Mouse (Mus musculus): Measurements from ENCODE around the gene Armcx4. TPM values are rescaled to one million over a fixed set of nuclear protein-coding genes. Genes with fewer than 3 reads are reported as not detected.
A peak's percentile ranks its signal among the peaks of the same experiment; 100 is the strongest.

Gene Armcx4
- polyA plus RNA-seq (2014; fragmentation: Nextera tagmentation; extraction: Ambion mirVana) = 4.3 and 4.6 TPM in 2 replicates

GRCm38 (mm10) chrX:134686267-134686666, at the start of gene Armcx4:
Gene Armcx4, plus strand, starts transcription at chrX:134686519.
- Histone ChIP-seq H3K9me3 (ENCODE audit: control insufficient read depth, low read length) (no peaks in the 10 kb centered on the region), H3K27ac (ENCODE audit: low read depth) (peak within 1 kb of the TSS; percentile 87), H3K4me2 (ENCODE audit: low read length) (peak within 1 kb of the TSS; percentile 42), H3K27me3 (replicated peaks; ENCODE audit: control insufficient read depth, insufficient read depth, low read length) (no peaks in the 10 kb centered on the region), H3K4me1 (replicated peaks; ENCODE audit: control insufficient read depth, insufficient read depth, low read length) (no peaks in the 10 kb centered on the region), H3K36me3 (ENCODE audit: control insufficient read depth, insufficient read depth, low read length) (peaks cover 27% of the 10 kb centered on the region), H3K4me3 (ENCODE audit: low read depth, low read length) (peak within 1 kb of the TSS; percentile 47), H3K9ac (ENCODE audit: low read length) (peak within 1 kb of the TSS; percentile 63)
- 11% methylated on average over 32 of the region's 33 CpGs for WGBS
- DNase-seq (ENCODE audit: low spot score) (no peak), ATAC-seq (replicated peaks; ENCODE audit: low FRiP score, low TSS enrichment, low read depth) (peak; percentile 93)

GRCm38 (mm10) chrX:134641000-134641760, 45.1 kb upstream of the Armcx4 start:
- H3K27ac ChIP-seq (ENCODE audit: low read depth) = no peak overlapping the region
- WGBS = 67% methylated on average over 10 of the region's 10 CpGs
- no peaks in the 10 kb centered on the region for H3K4me1 ChIP-seq (replicated peaks; ENCODE audit: control insufficient read depth, insufficient read depth, low read length)

GRCm38 (mm10) chrX:134646338-134646737, 40.0 kb upstream of the Armcx4 start:
- no peaks in the 10 kb centered on the region for H3K27me3 ChIP-seq (replicated peaks; ENCODE audit: control insufficient read depth, insufficient read depth, low read length)
- WGBS = 69% methylated on average over 1 of the region's 1 CpGs
- no peaks in the 10 kb centered on the region for H3K36me3 ChIP-seq (ENCODE audit: control insufficient read depth, insufficient read depth, low read length)
- no peak overlapping the region for H3K27ac ChIP-seq (ENCODE audit: low read depth)
- ATAC-seq (replicated peaks; ENCODE audit: low FRiP score, low TSS enrichment, low read depth) = no peak
- no peak overlapping the region for H3K9ac ChIP-seq (ENCODE audit: low read length)
- no peaks in the 10 kb centered on the region for H3K4me1 ChIP-seq (replicated peaks; ENCODE audit: control insufficient read depth, insufficient read depth, low read length)
- H3K4me3 ChIP-seq (ENCODE audit: low read depth, low read length) = no peak overlapping the region
- H3K4me2 ChIP-seq (ENCODE audit: low read length) = no peak overlapping the region
- H3K9me3 ChIP-seq (ENCODE audit: control insufficient read depth, low read length) = no peaks in the 10 kb centered on the region
- DNase-seq (ENCODE audit: low spot score) = no peak

More at GRCm38 (mm10) chrX:134641000-134641760, 45.1 kb upstream of the Armcx4 start:
- no peaks in the 10 kb centered on the region for H3K36me3 ChIP-seq (ENCODE audit: control insufficient read depth, insufficient read depth, low read length)
- no peak for DNase-seq (ENCODE audit: low spot score)
- no peaks in the 10 kb centered on the region for H3K27me3 ChIP-seq (replicated peaks; ENCODE audit: control insufficient read depth, insufficient read depth, low read length)
- ATAC-seq (replicated peaks; ENCODE audit: low FRiP score, low TSS enrichment, low read depth) = no peak
- no peaks in the 10 kb centered on the region for H3K9me3 ChIP-seq (ENCODE audit: control insufficient read depth, low read length)
- no peak overlapping the region for H3K9ac ChIP-seq (ENCODE audit: low read length)
- H3K4me3 ChIP-seq (ENCODE audit: low read depth, low read length) = no peak overlapping the region
- no peak overlapping the region for H3K4me2 ChIP-seq (ENCODE audit: low read length)

- H3K27ac ChIP-seq (ENCODE audit: low read depth) = peak overlapping the region; percentile 71
- no peak overlapping the region for H3K4me2 ChIP-seq (ENCODE audit: low read length)
- H3K36me3 ChIP-seq (ENCODE audit: control insufficient read depth, insufficient read depth, low read length) = no peaks in the 10 kb centered on the region
- H3K9me3 ChIP-seq (ENCODE audit: control insufficient read depth, low read length) = no peaks in the 10 kb centered on the region
- no peaks in the 10 kb centered on the region for H3K27me3 ChIP-seq (replicated peaks; ENCODE audit: control insufficient read depth, insufficient read depth, low read length)
- no peak overlapping the region for H3K9ac ChIP-seq (ENCODE audit: low read length)
- DNase-seq (ENCODE audit: low spot score) (no peak), ATAC-seq (replicated peaks; ENCODE audit: low FRiP score, low TSS enrichment, low read depth) (no peak)
- H3K4me3 ChIP-seq (ENCODE audit: low read depth, low read length) = no peak overlapping the region
- no peaks in the 10 kb centered on the region for H3K4me1 ChIP-seq (replicated peaks; ENCODE audit: control insufficient read depth, insufficient read depth, low read length)
- 51% methylated on average over 8 of the region's 8 CpGs for WGBS
Measured at GRCm38 (mm10) chrX:134647421-134647820, 38.9 kb upstream of the Armcx4 start.

GRCm38 (mm10) chrX:134648031-134648692, 38.2 kb upstream of the Armcx4 start:
- Histone ChIP-seq H3K9me3 (ENCODE audit: control insufficient read depth, low read length) (no peaks in the 10 kb centered on the region), H3K36me3 (ENCODE audit: control insufficient read depth, insufficient read depth, low read length) (no peaks in the 10 kb centered on the region), H3K4me2 (ENCODE audit: low read length) (no peak overlapping the region), H3K27ac (ENCODE audit: low read depth) (no peak overlapping the region), H3K9ac (ENCODE audit: low read length) (no peak overlapping the region), H3K4me1 (replicated peaks; ENCODE audit: control insufficient read depth, insufficient read depth, low read length) (no peaks in the 10 kb centered on the region), H3K4me3 (ENCODE audit: low read depth, low read length) (no peak overlapping the region), H3K27me3 (replicated peaks; ENCODE audit: control insufficient read depth, insufficient read depth, low read length) (no peaks in the 10 kb centered on the region)
- DNase-seq (ENCODE audit: low spot score) = peak; percentile 86
- ATAC-seq (replicated peaks; ENCODE audit: low FRiP score, low TSS enrichment, low read depth) = peak; percentile 75; the same call in 1 of the 2 replicates
- 17% methylated on average over 11 of the region's 11 CpGs for WGBS

- Histone ChIP-seq H3K27ac (ENCODE audit: low read depth) (no peak overlapping the region), H3K4me2 (ENCODE audit: low read length) (no peak overlapping the region), H3K9me3 (ENCODE audit: control insufficient read depth, low read length) (no peaks in the 10 kb centered on the region), H3K27me3 (replicated peaks; ENCODE audit: control insufficient read depth, insufficient read depth, low read length) (no peaks in the 10 kb centered on the region), H3K9ac (ENCODE audit: low read length) (no peak overlapping the region), H3K4me1 (replicated peaks; ENCODE audit: control insufficient read depth, insufficient read depth, low read length) (no peaks in the 10 kb centered on the region), H3K4me3 (ENCODE audit: low read depth, low read length) (no peak overlapping the region), H3K36me3 (ENCODE audit: control insufficient read depth, insufficient read depth, low read length) (no peaks in the 10 kb centered on the region)
- ATAC-seq (replicated peaks; ENCODE audit: low FRiP score, low TSS enrichment, low read depth) = no peak
- no peak for DNase-seq (ENCODE audit: low spot score)
- WGBS = 76% methylated on average over 1 of the region's 1 CpGs
Measured at GRCm38 (mm10) chrX:134652061-134652460, 34.3 kb upstream of the Armcx4 start.

- Histone ChIP-seq H3K36me3 (ENCODE audit: control insufficient read depth, insufficient read depth, low read length) (no peaks in the 10 kb centered on the region), H3K27me3 (replicated peaks; ENCODE audit: control insufficient read depth, insufficient read depth, low read length) (no peaks in the 10 kb centered on the region), H3K27ac (ENCODE audit: low read depth) (no peak overlapping the region), H3K9me3 (ENCODE audit: control insufficient read depth, low read length) (no peaks in the 10 kb centered on the region), H3K4me1 (replicated peaks; ENCODE audit: control insufficient read depth, insufficient read depth, low read length) (no peaks in the 10 kb centered on the region), H3K4me3 (ENCODE audit: low read depth, low read length) (no peak overlapping the region), H3K4me2 (ENCODE audit: low read length) (no peak overlapping the region), H3K9ac (ENCODE audit: low read length) (no peak overlapping the region)
- DNase-seq (ENCODE audit: low spot score) (no peak), ATAC-seq (replicated peaks; ENCODE audit: low FRiP score, low TSS enrichment, low read depth) (no peak)
- WGBS = 80% methylated on average over 5 of the region's 5 CpGs
Measured at GRCm38 (mm10) chrX:134661586-134661985, 24.7 kb upstream of the Armcx4 start.

GRCm38 (mm10) chrX:134675022-134675421, 11.3 kb upstream of the Armcx4 start:
- no peaks in the 10 kb centered on the region for H3K27me3 ChIP-seq (replicated peaks; ENCODE audit: control insufficient read depth, insufficient read depth, low read length)
- no peak overlapping the region for H3K4me2 ChIP-seq (ENCODE audit: low read length)
- ATAC-seq (replicated peaks; ENCODE audit: low FRiP score, low TSS enrichment, low read depth) (no peak), DNase-seq (ENCODE audit: low spot score) (no peak)
- 58% methylated on average over 5 of the region's 5 CpGs for WGBS
- no peaks in the 10 kb centered on the region for H3K4me1 ChIP-seq (replicated peaks; ENCODE audit: control insufficient read depth, insufficient read depth, low read length)
- H3K36me3 ChIP-seq (ENCODE audit: control insufficient read depth, insufficient read depth, low read length) = no peaks in the 10 kb centered on the region
- H3K27ac ChIP-seq (ENCODE audit: low read depth) = no peak overlapping the region
- H3K9ac ChIP-seq (ENCODE audit: low read length) = no peak overlapping the region
- no peaks in the 10 kb centered on the region for H3K9me3 ChIP-seq (ENCODE audit: control insufficient read depth, low read length)
- H3K4me3 ChIP-seq (ENCODE audit: low read depth, low read length) = no peak overlapping the region
